Mouse (Mus musculus) limb, embryonic 11.5 days (tissue): Measurements from ENCODE around the gene Olfr314. TPM values are rescaled to one million over a fixed set of nuclear protein-coding genes. Genes with fewer than 3 reads are reported as not detected.

ENCODE experiments used
- ATAC-seq: fragments of 200-750 bp; cut with Nextera tagmentation; 2 replicates; pipeline ENCODE4 v1.8.0; 2017; ENCODE audit warnings: low read depth; ENCODE audit not compliant: insufficient number of reproducible peaks, low FRiP score, low TSS enrichment
- DNase-seq: peaks from one replicate; pipeline ENCODE4 v3.0.0-alpha.2; 2015; ENCODE audit warnings: low spot score
- H3K27ac ChIP-seq: fragments of 300-500 bp; sonication (generic); replicated peaks from 2 replicates; pipeline ENCODE4 v1.5.1; 2014; ENCODE audit warnings: low read depth, mild to moderate bottlenecking, low read length
- H3K27me3 ChIP-seq: fragments of 300-500 bp; sonication (generic); 2 replicates; pipeline ENCODE4 v1.6.1; 2014; ENCODE audit warnings: mild to moderate bottlenecking, low read length, mixed read lengths; ENCODE audit not compliant: control insufficient read depth, insufficient read depth
- H3K36me3 ChIP-seq: fragments of 300-500 bp; sonication (generic); 2 replicates; pipeline ENCODE4 v1.6.1; 2014; ENCODE audit warnings: mild to moderate bottlenecking, low read length, moderate library complexity, mixed read lengths; ENCODE audit not compliant: control insufficient read depth, insufficient read depth
- H3K4me1 ChIP-seq: fragments of 300-500 bp; sonication (generic); 2 replicates; pipeline ENCODE4 v1.6.1; 2014; ENCODE audit warnings: low read length, mixed read lengths; ENCODE audit not compliant: control insufficient read depth, insufficient read depth
- H3K4me2 ChIP-seq: fragments of 300-500 bp; sonication (generic); 2 replicates; pipeline ENCODE4 v1.6.1; 2014; ENCODE audit warnings: low read depth, mild to moderate bottlenecking, moderate library complexity; ENCODE audit not compliant: severe bottlenecking
- H3K4me3 ChIP-seq: fragments of 300-500 bp; sonication (generic); 2 replicates; pipeline ENCODE4 v1.5.1; 2014; ENCODE audit warnings: low read depth, low read length
- H3K9ac ChIP-seq: fragments of 300-500 bp; sonication (generic); 2 replicates; pipeline ENCODE4 v1.6.1; 2014; ENCODE audit warnings: mild to moderate bottlenecking, low read length
- H3K9me3 ChIP-seq: fragments of 300-500 bp; sonication (generic); 2 replicates; pipeline ENCODE4 v1.6.1; 2016; ENCODE audit warnings: low read length; ENCODE audit not compliant: control insufficient read depth
- WGBS: fragments of 180-500 bp; shearing (Covaris S2); extraction: QIAGEN DNeasy Blood & Tissue Kit; methylation state at CpG from one replicate; pipeline ENCODE4 v1.1.7; 2014; 5-methylcytosine and 5-hydroxymethylcytosine counted together
- polyA plus RNA-seq: library from polyadenylated mRNA; unstranded; fragments of >200 nt; fragmentation: Nextera tagmentation; extraction: Ambion mirVana; gene quantifications from 2 replicates; pipeline ENCODE4 v1.2.1, GENCODE M21; 2014

Gene Olfr314
- polyA plus RNA-seq, 1 experiment from 2014 or later, result not detected

GRCm38 (mm10) chr11:58789532-58789931, 6.8 kb downstream of the Olfr314 start:
- H3K36me3 ChIP-seq, result no peaks in the 10 kb centered on the region
- H3K4me3 ChIP-seq, result no peak overlapping the region
- no peaks in the 10 kb centered on the region for H3K9me3 ChIP-seq
- ATAC-seq, result no peak
- 40% methylated on average over 3 of the region's 3 CpGs for WGBS
- no peak overlapping the region for H3K27ac ChIP-seq
- no peaks in the 10 kb centered on the region for H3K4me1 ChIP-seq
- no peaks in the 10 kb centered on the region for H3K27me3 ChIP-seq
- DNase-seq, result no peak
- H3K4me2 ChIP-seq, result no peak overlapping the region
- H3K9ac ChIP-seq, result no peak overlapping the region

- WGBS, result 47% methylated on average over 2 of the region's 2 CpGs
- DNase-seq (no peak), ATAC-seq (no peak)
- H3K27me3 ChIP-seq, result no peaks in the 10 kb centered on the region
- no peak overlapping the region for H3K4me2 ChIP-seq
- no peaks in the 10 kb centered on the region for H3K4me1 ChIP-seq
- no peak overlapping the region for H3K27ac ChIP-seq
- no peaks in the 10 kb centered on the region for H3K36me3 ChIP-seq
- H3K9me3 ChIP-seq, result no peaks in the 10 kb centered on the region
- no peak overlapping the region for H3K9ac ChIP-seq
- H3K4me3 ChIP-seq, result no peak overlapping the region
These were observed 7.3 kb downstream of the Olfr314 start for GRCm38 (mm10) chr11:58790053-58790452.

DNA sequence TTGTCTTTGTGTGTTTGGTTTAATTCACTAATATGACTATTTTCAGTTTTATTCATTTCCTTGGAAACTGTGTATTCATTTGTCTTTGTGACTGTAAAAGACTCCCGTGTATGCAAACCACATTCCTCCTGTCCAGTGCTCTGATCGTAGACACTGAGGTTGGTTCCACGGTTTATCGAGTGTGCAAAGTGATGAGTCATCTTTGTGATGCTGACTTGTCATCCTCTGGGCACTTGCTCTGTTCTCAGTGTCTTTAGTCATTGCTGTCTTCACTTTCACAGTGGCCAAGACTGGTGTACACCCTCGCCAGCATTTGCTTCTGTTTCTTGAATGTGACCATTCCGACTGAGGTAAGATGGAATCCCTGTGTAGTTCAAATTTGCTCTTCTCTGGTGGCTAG, 7.9 kb downstream of the Olfr314 start:
- Histone ChIP-seq H3K27ac (no peak overlapping the region), H3K4me3 (no peak overlapping the region), H3K9me3 (no peaks in the 10 kb centered on the region), H3K4me2 (no peak overlapping the region), H3K27me3 (no peaks in the 10 kb centered on the region), H3K9ac (no peak overlapping the region), H3K4me1 (no peaks in the 10 kb centered on the region), H3K36me3 (no peaks in the 10 kb centered on the region)
- ATAC-seq (no peak), DNase-seq (no peak)
- 92% methylated on average over 6 of the region's 6 CpGs for whole genome bisulfite sequencing

DNA sequence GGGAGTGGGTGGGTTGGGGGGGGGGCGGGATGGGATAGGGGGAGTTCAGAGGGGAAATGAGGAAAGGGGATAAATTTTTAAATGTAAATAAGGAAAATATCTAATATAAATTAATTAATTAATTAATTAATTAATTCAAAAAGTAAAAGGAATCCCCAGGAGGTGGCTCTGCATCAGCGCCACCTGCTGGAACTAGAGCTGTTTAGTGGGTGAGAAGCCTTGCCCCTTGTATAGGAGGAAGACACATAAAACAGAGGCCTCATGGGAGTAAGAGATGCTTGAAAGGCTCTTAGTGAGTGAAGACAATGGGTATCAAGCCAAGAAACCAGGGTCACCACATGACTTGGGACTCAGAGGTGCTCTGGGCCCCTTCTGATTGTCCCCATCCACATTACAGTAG, 13.1 kb downstream of the Olfr314 start:
- WGBS, result 93% methylated on average over 2 of the region's 2 CpGs
- Histone ChIP-seq H3K9me3 (no peaks in the 10 kb centered on the region), H3K4me2 (no peak overlapping the region), H3K9ac (no peak overlapping the region), H3K4me3 (no peak overlapping the region), H3K27me3 (no peaks in the 10 kb centered on the region), H3K36me3 (no peaks in the 10 kb centered on the region), H3K4me1 (no peaks in the 10 kb centered on the region), H3K27ac (no peak overlapping the region)
- ATAC-seq, result no peak
- no peak for DNase-seq

DNA sequence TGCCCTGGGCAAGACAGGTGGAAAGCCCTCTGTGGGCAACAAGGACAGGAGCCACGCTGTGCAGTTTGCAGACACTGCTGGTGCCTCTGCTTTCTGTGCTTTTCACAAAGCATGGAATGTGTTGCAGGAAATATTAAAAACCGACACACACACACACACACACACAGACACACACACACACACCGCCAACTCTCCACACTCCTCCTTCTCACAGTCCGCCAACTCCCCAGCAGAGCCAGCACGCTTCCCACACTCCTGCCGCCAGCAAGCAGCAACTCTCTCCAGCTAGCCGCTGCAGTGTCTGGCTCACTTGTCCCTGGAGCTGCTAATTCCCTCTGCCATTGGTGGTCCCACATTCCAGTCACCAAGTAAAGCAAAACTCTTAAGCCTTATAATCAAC, 14.1 kb downstream of the Olfr314 start:
- WGBS, result 84% methylated on average over 7 of the region's 7 CpGs
- no peak for DNase-seq
- H3K27me3 ChIP-seq, result no peaks in the 10 kb centered on the region
- H3K4me1 ChIP-seq, result no peaks in the 10 kb centered on the region
- H3K9me3 ChIP-seq, result no peaks in the 10 kb centered on the region
- H3K4me2 ChIP-seq, result no peak overlapping the region
- H3K27ac ChIP-seq, result no peak overlapping the region
- no peaks in the 10 kb centered on the region for H3K36me3 ChIP-seq
- H3K4me3 ChIP-seq, result no peak overlapping the region
- no peak for ATAC-seq
- H3K9ac ChIP-seq, result no peak overlapping the region

- 81% methylated on average over 5 of the region's 5 CpGs for WGBS
- no peak for DNase-seq
These were observed 17.0 kb downstream of the Olfr314 start for GRCm38 (mm10) chr11:58799747-58800146.

DNA sequence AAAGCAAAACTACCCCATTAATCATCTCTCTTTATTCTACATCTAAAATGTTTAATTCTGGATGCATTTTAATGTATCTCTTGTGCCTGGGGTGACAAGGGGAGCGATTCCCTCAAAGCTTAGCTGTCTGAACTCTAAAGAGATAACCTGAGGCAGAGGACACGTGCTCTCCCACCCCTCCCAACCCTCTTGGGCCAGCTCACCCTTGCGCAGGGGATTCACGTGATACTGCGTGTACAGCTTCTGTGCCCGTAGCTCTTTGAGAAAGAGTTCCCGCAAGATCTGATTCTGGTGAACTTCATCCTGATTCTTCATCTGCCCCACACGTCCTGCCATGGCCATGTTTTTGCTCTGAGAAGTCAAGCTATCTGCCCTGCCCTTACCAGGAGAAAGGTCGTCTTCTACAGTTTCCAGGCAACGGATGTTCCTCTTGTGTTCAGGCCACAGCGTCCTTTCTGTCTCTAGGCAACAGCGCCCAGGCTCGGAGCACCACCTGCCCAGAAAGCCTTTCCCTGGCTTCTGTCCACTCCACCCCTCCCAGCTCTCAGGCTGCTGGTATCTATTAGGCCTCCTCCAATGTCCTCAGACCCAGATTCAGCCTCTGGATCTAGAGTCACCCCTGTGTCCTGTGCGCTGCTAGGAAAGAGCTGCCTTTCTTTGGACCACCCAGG, 18.9 kb downstream of the Olfr314 start, which contains the start of gene Fam183b:
Gene Fam183b, minus strand, starts transcription at position 403 of the 671 bp plus-strand sequence.
- H3K4me1 ChIP-seq, result no peaks in the 10 kb centered on the region
- no peaks in the 10 kb centered on the region for H3K36me3 ChIP-seq
- H3K4me3 ChIP-seq, result no peak within 1 kb of the TSS
- DNase-seq (peak; percentile 24), ATAC-seq (no peak)
- WGBS, result 46% methylated on average over 14 of the region's 14 CpGs
- H3K9me3 ChIP-seq, result no peaks in the 10 kb centered on the region
- no peak within 1 kb of the TSS for H3K27ac ChIP-seq
- no peaks in the 10 kb centered on the region for H3K27me3 ChIP-seq
- H3K9ac ChIP-seq, result no peak within 1 kb of the TSS
- no peak within 1 kb of the TSS for H3K4me2 ChIP-seq

More at GRCm38 (mm10) chr11:58799747-58800146, 17.0 kb downstream of the Olfr314 start:
- Histone ChIP-seq H3K36me3 (no peaks in the 10 kb centered on the region), H3K4me3 (no peak overlapping the region), H3K9ac (no peak overlapping the region), H3K27me3 (no peaks in the 10 kb centered on the region), H3K27ac (no peak overlapping the region), H3K4me2 (no peak overlapping the region), H3K9me3 (no peaks in the 10 kb centered on the region), H3K4me1 (no peaks in the 10 kb centered on the region)
- ATAC-seq, result no peak

DNA sequence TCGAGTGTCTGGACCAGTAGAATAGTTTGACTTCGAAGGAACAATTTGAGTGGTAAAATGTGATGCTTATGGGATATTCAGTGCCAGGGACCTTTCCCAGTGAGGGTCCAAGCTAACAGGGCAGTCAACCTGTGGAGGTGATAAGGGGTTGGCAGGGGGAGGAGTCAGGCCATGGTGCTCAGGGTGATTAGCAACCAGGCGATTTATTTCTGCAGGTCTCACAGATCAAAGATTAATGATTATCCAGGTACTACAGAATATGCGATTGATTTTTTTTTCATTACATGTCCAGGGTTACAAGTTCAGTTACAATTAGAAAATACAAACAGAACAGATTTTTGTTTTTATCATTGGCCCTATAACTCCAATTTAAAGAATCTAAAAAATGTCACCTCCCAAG, 21.1 kb downstream of the Olfr314 start:
- Histone ChIP-seq H3K4me1 (no peaks in the 10 kb centered on the region), H3K27me3 (no peaks in the 10 kb centered on the region), H3K4me3 (no peak overlapping the region), H3K9ac (no peak overlapping the region), H3K36me3 (no peaks in the 10 kb centered on the region), H3K27ac (no peak overlapping the region), H3K9me3 (no peaks in the 10 kb centered on the region), H3K4me2 (no peak overlapping the region)
- no peak for DNase-seq
- ATAC-seq, result no peak
- WGBS, result 63% methylated on average over 4 of the region's 4 CpGs

- DNase-seq, result no peak
- 75% methylated on average over 2 of the region's 2 CpGs for WGBS
- H3K27ac ChIP-seq, result no peak overlapping the region
- no peak overlapping the region for H3K4me3 ChIP-seq
- H3K36me3 ChIP-seq, result no peaks in the 10 kb centered on the region
- no peak overlapping the region for H3K4me2 ChIP-seq
- ATAC-seq, result no peak
- H3K9ac ChIP-seq, result no peak overlapping the region
- H3K9me3 ChIP-seq, result no peaks in the 10 kb centered on the region
- no peaks in the 10 kb centered on the region for H3K4me1 ChIP-seq
- H3K27me3 ChIP-seq, result no peaks in the 10 kb centered on the region
These were observed 21.6 kb downstream of the Olfr314 start for GRCm38 (mm10) chr11:58804393-58804792.
